Mouse (Mus musculus) embryonic fibroblast, embryonic 13.5 days (primary cell): ENCODE results near the gene Mpped2. TPM values are rescaled to one million over a fixed set of nuclear protein-coding genes. Genes with fewer than 3 reads are reported as not detected.

Experiments
- H3K27ac ChIP-seq: 2 replicates; pipeline ENCODE4 v1.5.1; 2012; ENCODE audit warnings: low read length, control low read depth, inconsistent platforms; ENCODE audit not compliant: insufficient read depth
- H3K4me1 ChIP-seq: 2 replicates; pipeline ENCODE4 v1.6.1; 2011; ENCODE audit warnings: low read length; ENCODE audit not compliant: control insufficient read depth, insufficient read depth
- H3K4me3 ChIP-seq: 2 replicates; pipeline ENCODE4 v1.5.1; 2011; ENCODE audit warnings: mild to moderate bottlenecking, control low read depth, low read length; ENCODE audit not compliant: insufficient read depth
- CTCF ChIP-seq: IDR thresholded peaks from 2 replicates; pipeline ENCODE4 v1.5.1; 2011; ENCODE audit warnings: mild to moderate bottlenecking, control low read depth, low read length, moderate library complexity, borderline replicate concordance; ENCODE audit not compliant: insufficient read depth
- POLR2A ChIP-seq: IDR thresholded peaks from 2 replicates; pipeline ENCODE4 v1.6.1; 2011; ENCODE audit warnings: low read depth, mild to moderate bottlenecking, control low read depth, low read length, moderate library complexity
- polyA plus RNA-seq: library from polyadenylated mRNA; stranded (reverse); fragments of >200 nt; gene quantifications from 2 replicates; pipeline ENCODE4 v1.2.4, GENCODE M21; 2011; ENCODE audit warnings: low read depth; ENCODE audit not compliant: missing spikeins, insufficient read length

The Mpped2 gene
- polyA plus RNA-seq, 1 experiment = 9.8 TPM

- Histone ChIP-seq H3K27ac (no peak overlapping the region), H3K4me1 (no peaks in the 10 kb centered on the region), H3K4me3 (no peak overlapping the region)
- TF ChIP-seq POLR2A (no peak), CTCF (no peak)
Measured at GRCm38 (mm10) chr2:106863050-106863653, 170.1 kb downstream of the Mpped2 start.

GRCm38 (mm10) chr2:106865148-106865786 is 172.2 kb downstream of the Mpped2 start:
- TF ChIP-seq POLR2A (no peak), CTCF (no peak)
- Histone ChIP-seq H3K4me1 (no peaks in the 10 kb centered on the region), H3K4me3 (no peak overlapping the region), H3K27ac (no peak overlapping the region)

- H3K27ac ChIP-seq = no peak overlapping the region
- TF ChIP-seq CTCF (no peak), POLR2A (no peak)
- no peak overlapping the region for H3K4me3 ChIP-seq
- H3K4me1 ChIP-seq = no peaks in the 10 kb centered on the region
Measured at GRCm38 (mm10) chr2:106866303-106866702, 173.2 kb downstream of the Mpped2 start.

- TF ChIP-seq CTCF (no peak), POLR2A (no peak)
- Histone ChIP-seq H3K27ac (no peak overlapping the region), H3K4me1 (no peaks in the 10 kb centered on the region; the same call in 1 of the 2 replicates), H3K4me3 (no peak overlapping the region)
Measured at GRCm38 (mm10) chr2:106870886-106871285, 177.8 kb downstream of the Mpped2 start.

GRCm38 (mm10) chr2:106873166-106873565 is 180.1 kb downstream of the Mpped2 start:
- TF ChIP-seq POLR2A (no peak), CTCF (no peak)
- Histone ChIP-seq H3K4me3 (no peak overlapping the region), H3K4me1 (no peaks in the 10 kb centered on the region; the same call in 1 of the 2 replicates), H3K27ac (no peak overlapping the region)

- H3K27ac ChIP-seq = no peak overlapping the region
- TF ChIP-seq POLR2A = no peak
- TF ChIP-seq CTCF = no peak
- no peaks in the 10 kb centered on the region for H3K4me1 ChIP-seq
- H3K4me3 ChIP-seq = no peak overlapping the region
Measured at GRCm38 (mm10) chr2:106883390-106883789, 190.3 kb downstream of the Mpped2 start.

- Histone ChIP-seq H3K4me1 (no peaks in the 10 kb centered on the region), H3K4me3 (no peak overlapping the region), H3K27ac (no peak overlapping the region)
- TF ChIP-seq CTCF (no peak), POLR2A (no peak)
Measured at GRCm38 (mm10) chr2:106888174-106888573, 195.1 kb downstream of the Mpped2 start.

GRCm38 (mm10) chr2:106889297-106890000 is 196.4 kb downstream of the Mpped2 start:
- TF ChIP-seq CTCF (no peak), POLR2A (no peak)
- Histone ChIP-seq H3K4me3 (no peak overlapping the region), H3K27ac (no peak overlapping the region), H3K4me1 (no peaks in the 10 kb centered on the region)

- H3K27ac ChIP-seq = no peak overlapping the region
- TF ChIP-seq CTCF (no peak), POLR2A (no peak)
- H3K4me3 ChIP-seq = no peak overlapping the region
- no peaks in the 10 kb centered on the region for H3K4me1 ChIP-seq
Measured at GRCm38 (mm10) chr2:106893376-106893775, 200.3 kb downstream of the Mpped2 start.
